Mouse (Mus musculus): ENCODE data around the gene Syngr3.
"Not testable (repeated sequence)": the region's sequence is repeated elsewhere in the genome, so short reads cannot be mapped to it uniquely, and the experiment has no call there.

Gene Syngr3

GRCm38 (mm10) chr17:24689251-24690081 is at the start of gene Syngr3:
Gene Syngr3, minus strand, starts transcription at chr17:24689955.
- DNase-seq (ENCODE audit: low read depth, low spot score) = peak; percentile 40

- no peak for DNase-seq (ENCODE audit: low read depth, low spot score)
Observed at GRCm38 (mm10) chr17:24738238-24738637, 48.5 kb upstream of the Syngr3 start.

- DNase-seq (ENCODE audit: low read depth, low spot score) = peak; percentile 35
Observed at GRCm38 (mm10) chr17:24737135-24737810, 47.5 kb upstream of the Syngr3 start.

GRCm38 (mm10) chr17:24736330-24737051 is 46.7 kb upstream of the Syngr3 start, which contains the start of gene Msrb1:
Gene Msrb1, plus strand, starts transcription at chr17:24736642.
- DNase-seq (ENCODE audit: low read depth, low spot score) = peak; percentile 96

- DNase-seq (ENCODE audit: low read depth, low spot score) = no peak
Observed at GRCm38 (mm10) chr17:24735446-24735845, 45.7 kb upstream of the Syngr3 start.

GRCm38 (mm10) chr17:24734513-24734912 is 44.8 kb upstream of the Syngr3 start:
- DNase-seq (ENCODE audit: low read depth, low spot score) = no peak

- DNase-seq (ENCODE audit: low read depth, low spot score) = no peak
Observed at GRCm38 (mm10) chr17:24733434-24734050, 43.8 kb upstream of the Syngr3 start.

- DNase-seq (ENCODE audit: low read depth, low spot score) = no peak
Observed at GRCm38 (mm10) chr17:24732233-24732935, 42.6 kb upstream of the Syngr3 start.

GRCm38 (mm10) chr17:24730787-24731186 is 41.0 kb upstream of the Syngr3 start:
- no peak for DNase-seq (ENCODE audit: low read depth, low spot score)

GRCm38 (mm10) chr17:24729067-24729466 is 39.3 kb upstream of the Syngr3 start:
- no peak for DNase-seq (ENCODE audit: low read depth, low spot score)

GRCm38 (mm10) chr17:24728184-24728583 is 38.4 kb upstream of the Syngr3 start:
- DNase-seq (ENCODE audit: low read depth, low spot score) = no peak

- no peak for DNase-seq (ENCODE audit: low read depth, low spot score)
Observed at GRCm38 (mm10) chr17:24727618-24728017, 37.9 kb upstream of the Syngr3 start, which contains the start of gene Rpl3l. Gene Rpl3l, plus strand, starts transcription at chr17:24727820.

GRCm38 (mm10) chr17:24725637-24726390 is 36.1 kb upstream of the Syngr3 start:
- DNase-seq (ENCODE audit: low read depth, low spot score) = no peak

GRCm38 (mm10) chr17:24724184-24724583 is 34.4 kb upstream of the Syngr3 start, which contains the start of gene Ndufb10:
Gene Ndufb10, minus strand, starts transcription at chr17:24724478.
- DNase-seq (ENCODE audit: low read depth, low spot score) = peak; percentile 98

GRCm38 (mm10) chr17:24723881-24724180 is 34.1 kb upstream of the Syngr3 start:
- DNase-seq (ENCODE audit: low read depth, low spot score) = peak; percentile 53

GRCm38 (mm10) chr17:24723122-24723880 is 33.5 kb upstream of the Syngr3 start:
- no peak for DNase-seq (ENCODE audit: low read depth, low spot score)

- DNase-seq (ENCODE audit: low read depth, low spot score) = no peak
Observed at GRCm38 (mm10) chr17:24722220-24722924, 32.6 kb upstream of the Syngr3 start.

GRCm38 (mm10) chr17:24721383-24721955 is 31.7 kb upstream of the Syngr3 start:
- not testable (repeated sequence) for DNase-seq (ENCODE audit: low read depth, low spot score)

- DNase-seq (ENCODE audit: low read depth, low spot score) = peak; percentile 31
Observed at GRCm38 (mm10) chr17:24720616-24721015, 30.9 kb upstream of the Syngr3 start.

Data from CD4-positive, CD25-positive, alpha-beta regulatory T cell, adult 2 months (primary cell).